Mouse (Mus musculus) MEL (cell line): ENCODE measurements around the gene Hck.

Experiments
- BHLHE40 ChIP-seq: IDR thresholded peaks from 2 replicates; pipeline ENCODE4 v1.6.1; 2012; ENCODE audit warnings: low read depth, mild to moderate bottlenecking, inconsistent platforms, low read length, improper control_type of control experiment, borderline replicate concordance
- CTCF ChIP-seq, 3 experiments: IDR thresholded peaks in 2 of 3; conservative IDR thresholded peaks in 1 of 3; 2 replicates each; pipeline ENCODE4 v1.5.1; 2011 to 2012; ENCODE audit warnings: low read length in 3 of 3, low read depth in 2 of 3, mild to moderate bottlenecking in 2 of 3, improper control_type of control experiment in 1 of 3, inconsistent platforms in 1 of 3, mixed read lengths in 1 of 3, moderate library complexity in 1 of 3; ENCODE audit not compliant: control insufficient read depth in 1 of 3, insufficient read depth in 1 of 3, poor library complexity in 1 of 3, severe bottlenecking in 1 of 3
- EP300 ChIP-seq, 2 experiments: IDR thresholded peaks; 2 replicates each; pipeline ENCODE4 v1.6.1; 2011; ENCODE audit warnings: improper control_type of control experiment in 2 of 2, low read length in 2 of 2, low read depth in 1 of 2, mild to moderate bottlenecking in 1 of 2
- GABPA ChIP-seq: IDR thresholded peaks from 2 replicates; pipeline ENCODE4 v1.6.1; 2012; ENCODE audit warnings: low read depth, mild to moderate bottlenecking, inconsistent platforms, low read length, improper control_type of control experiment, moderate library complexity
- GATA1 ChIP-seq: IDR thresholded peaks from 2 replicates; pipeline ENCODE4 v1.6.1; 2011; ENCODE audit warnings: low read depth, low read length, improper control_type of control experiment
- MAX ChIP-seq: IDR thresholded peaks from 2 replicates; pipeline ENCODE4 v1.6.1; 2011; ENCODE audit warnings: low read length, improper control_type of control experiment
- MEF2A ChIP-seq: IDR thresholded peaks from 2 replicates; pipeline ENCODE4 v1.6.1; 2014; ENCODE audit warnings: low read depth, mild to moderate bottlenecking, inconsistent platforms, low read length, improper control_type of control experiment; ENCODE audit not compliant: poor library complexity, insufficient replicate concordance, severe bottlenecking; ENCODE audit errors: extremely low read depth
- POLR2A ChIP-seq, 2 experiments: IDR thresholded peaks; 2 replicates each; pipeline ENCODE4 v1.6.1; 2011 to 2012; ENCODE audit warnings: low read length in 2 of 2, mild to moderate bottlenecking in 2 of 2, control low read depth in 1 of 2, improper control_type of control experiment in 1 of 2, low read depth in 1 of 2, moderate library complexity in 1 of 2; ENCODE audit not compliant: control insufficient read depth in 1 of 2, insufficient read depth in 1 of 2, poor library complexity in 1 of 2
- POLR2AphosphoS2 ChIP-seq: IDR thresholded peaks from 2 replicates; pipeline ENCODE4 v1.6.1; 2011; ENCODE audit warnings: low read length, improper control_type of control experiment
- RCOR1 ChIP-seq: IDR thresholded peaks from 2 replicates; pipeline ENCODE4 v1.6.1; 2012; ENCODE audit warnings: low read depth, mild to moderate bottlenecking, inconsistent platforms, low read length, improper control_type of control experiment
- TCF12 ChIP-seq: IDR thresholded peaks from 2 replicates; pipeline ENCODE4 v1.6.1; 2014; ENCODE audit warnings: low read depth, mild to moderate bottlenecking, inconsistent platforms, low read length, improper control_type of control experiment, moderate library complexity
- USF1 ChIP-seq: IDR thresholded peaks from 2 replicates; pipeline ENCODE4 v1.6.1; 2014; ENCODE audit warnings: low read depth, mild to moderate bottlenecking, inconsistent platforms, low read length, improper control_type of control experiment, moderate library complexity

DNA sequence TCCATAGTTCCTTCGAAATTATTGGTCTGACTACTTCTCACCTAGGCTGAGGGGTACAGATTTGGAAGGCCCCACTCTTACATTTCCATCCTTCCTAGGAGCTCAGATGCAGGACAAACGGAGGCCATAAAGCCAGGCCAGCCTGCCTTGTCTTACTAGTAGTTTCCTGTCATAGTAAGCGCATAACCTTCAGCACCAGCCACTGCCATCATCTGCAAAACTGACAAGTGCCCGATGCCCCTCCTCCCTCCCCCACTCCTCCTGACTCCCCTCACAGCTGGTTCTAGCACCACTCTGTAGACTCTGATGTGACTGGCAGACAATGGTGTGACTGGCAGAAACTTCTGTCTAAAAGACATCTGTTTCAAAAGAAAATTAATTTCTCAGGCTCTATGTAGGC is 22.1 kb upstream of the Hck start:
- TF ChIP-seq GATA1 (no peak), MAX (no peak), EP300 (IDR thresholded peaks at IDR 0.05; ENCODE audit: low read depth in 1 of 2, low read length in 2 of 2) (no peak), POLR2AphosphoS2 (no peak), BHLHE40 (no peak), TCF12 (no peak), POLR2A (IDR thresholded peaks at IDR 0.05; ENCODE audit: control insufficient read depth in 1 of 2, insufficient read depth in 1 of 2, low read depth in 1 of 2, low read length in 2 of 2, poor library complexity in 1 of 2) (no peak), CTCF (IDR thresholded peaks at IDR 0.05 in 2 of 3, conservative IDR thresholded peaks at IDR 0.05 in 1 of 3; ENCODE audit: control insufficient read depth in 1 of 3, insufficient read depth in 1 of 3, low read depth in 2 of 3, low read length in 3 of 3, poor library complexity in 1 of 3, severe bottlenecking in 1 of 3) (no peak), GABPA (no peak), MEF2A (no peak), RCOR1 (no peak), USF1 (no peak)
